Mouse (Mus musculus) ES-E14 (cell line): ENCODE measurements around the gene Tnfrsf21.

Experiments
- HCFC1 ChIP-seq: IDR thresholded peaks from 2 replicates; pipeline ENCODE4 v1.6.1; 2012; ENCODE audit warnings: low read length, inconsistent platforms, borderline replicate concordance; ENCODE audit not compliant: insufficient read depth
- MAFK ChIP-seq: IDR thresholded peaks from 2 replicates; pipeline ENCODE4 v1.6.1; 2014; ENCODE audit warnings: mild to moderate bottlenecking, low read depth, low read length, inconsistent platforms; ENCODE audit not compliant: insufficient read depth
- ZC3H11A ChIP-seq: IDR thresholded peaks from 2 replicates; pipeline ENCODE4 v1.6.1; 2012; ENCODE audit warnings: low read depth, mild to moderate bottlenecking, inconsistent platforms, low read length, borderline replicate concordance

- TF ChIP-seq HCFC1 (no peak), ZC3H11A (no peak), MAFK (no peak)
Measured at GRCm38 (mm10) chr17:43075937-43076336, 59.6 kb downstream of the Tnfrsf21 start.
